Mouse (Mus musculus) cerebellum, adult 18-20 months (tissue): Measurements from ENCODE around the gene 4930568D16Rik.

Experiments used
- DNase-seq, 2 experiments: peaks; one replicate each; pipeline ENCODE4 v3.0.0; 2021

The 4930568D16Rik gene

GRCm38 (mm10) chr2:35338707-35339106 lies 28.8 kb downstream of the 4930568D16Rik start:
- DNase-seq, result no peak

- no peak for DNase-seq
Observed at GRCm38 (mm10) chr2:35338036-35338435, 29.5 kb downstream of the 4930568D16Rik start.

GRCm38 (mm10) chr2:35337419-35337818 lies 30.1 kb downstream of the 4930568D16Rik start:
- no peak for DNase-seq

GRCm38 (mm10) chr2:35336388-35337280 lies 30.9 kb downstream of the 4930568D16Rik start, which contains the start of gene Stom:
Stom (minus strand) TSS chr2:35336976.
- DNase-seq, result peak; percentile 99

DNA sequence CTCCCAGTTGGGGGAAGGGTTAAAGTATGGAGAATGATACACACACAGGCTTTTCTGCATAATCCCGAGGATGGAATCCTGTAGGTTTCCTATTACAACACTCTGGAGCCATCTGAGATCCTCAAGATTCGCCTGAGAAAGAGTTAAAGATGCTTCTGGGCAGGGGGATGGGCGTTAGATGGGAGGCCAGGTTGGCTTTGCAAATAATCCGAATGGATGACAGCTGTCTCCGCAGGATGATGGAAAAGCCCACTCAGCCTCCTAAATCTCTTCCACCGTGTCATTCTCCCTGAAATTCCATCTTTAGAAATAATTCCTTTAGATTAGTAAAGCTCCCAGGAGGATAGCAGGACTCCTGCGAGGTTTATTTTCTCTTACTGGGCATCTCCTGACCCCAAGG lies 31.9 kb downstream of the 4930568D16Rik start:
- DNase-seq, result no peak

GRCm38 (mm10) chr2:35333670-35334069 lies 33.9 kb downstream of the 4930568D16Rik start:
- DNase-seq, result no peak

DNA sequence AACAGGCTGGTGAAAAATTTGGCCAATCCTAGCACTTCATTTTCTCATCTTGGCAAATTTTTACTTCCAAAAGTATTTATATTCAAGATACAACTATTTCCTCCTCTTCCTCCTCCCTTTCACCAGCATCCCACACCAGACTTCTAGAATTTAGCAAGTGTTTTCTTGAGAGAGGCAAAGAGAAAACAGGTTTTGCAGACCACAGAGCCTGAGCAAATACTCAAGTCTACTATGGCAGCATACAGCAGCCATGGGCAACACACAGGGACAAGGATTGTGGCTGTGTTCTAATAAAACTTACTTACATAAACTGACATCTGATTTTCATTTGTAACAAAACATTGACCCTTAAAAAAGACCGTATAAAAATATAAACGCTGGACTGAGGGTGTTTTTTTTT lies 36.3 kb downstream of the 4930568D16Rik start:
- no peak for DNase-seq

DNA sequence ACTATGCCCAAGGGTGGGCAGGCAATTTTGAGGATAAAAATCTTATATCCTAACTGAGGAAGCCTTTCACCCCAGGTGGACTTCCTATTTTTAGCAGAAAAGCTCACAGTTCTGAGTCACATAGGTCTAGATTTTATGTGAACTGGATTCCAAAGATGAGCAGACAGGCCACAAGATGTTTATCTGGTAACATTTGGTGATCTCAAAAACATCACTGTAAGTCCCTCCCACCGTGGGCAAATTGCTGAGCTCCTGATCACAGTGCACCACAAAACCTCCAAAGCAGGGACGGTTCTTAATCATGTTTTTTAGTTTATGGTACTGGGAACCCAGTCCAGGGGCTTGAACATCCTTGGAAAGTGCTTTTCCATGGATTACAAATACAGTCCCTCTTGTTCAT lies 38.5 kb downstream of the 4930568D16Rik start:
- DNase-seq, result no peak

GRCm38 (mm10) chr2:35328064-35328792 lies 39.3 kb downstream of the 4930568D16Rik start:
- peak; percentile 81 to 85 for DNase-seq

DNA sequence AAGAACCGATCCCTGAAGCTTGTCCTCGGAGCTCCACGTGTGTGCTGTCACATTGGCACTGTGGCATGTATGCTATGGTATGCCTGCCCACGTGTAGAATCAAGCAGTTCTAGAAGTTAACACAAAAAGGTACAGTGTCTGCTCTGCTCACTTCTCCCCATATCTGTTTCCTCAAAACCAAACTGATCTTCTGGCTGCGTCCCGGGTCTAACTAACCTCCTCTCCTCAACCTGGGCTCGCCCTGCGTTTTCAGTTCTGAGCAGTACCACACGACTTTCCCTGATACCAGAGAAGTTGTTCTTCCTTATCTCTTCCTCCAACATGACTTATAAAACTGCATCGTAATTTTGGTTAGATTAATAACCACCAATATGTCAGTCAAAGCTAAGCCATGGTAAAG lies 39.9 kb downstream of the 4930568D16Rik start:
- peak in 1 of 2 experiments; percentile 14 for DNase-seq

DNA sequence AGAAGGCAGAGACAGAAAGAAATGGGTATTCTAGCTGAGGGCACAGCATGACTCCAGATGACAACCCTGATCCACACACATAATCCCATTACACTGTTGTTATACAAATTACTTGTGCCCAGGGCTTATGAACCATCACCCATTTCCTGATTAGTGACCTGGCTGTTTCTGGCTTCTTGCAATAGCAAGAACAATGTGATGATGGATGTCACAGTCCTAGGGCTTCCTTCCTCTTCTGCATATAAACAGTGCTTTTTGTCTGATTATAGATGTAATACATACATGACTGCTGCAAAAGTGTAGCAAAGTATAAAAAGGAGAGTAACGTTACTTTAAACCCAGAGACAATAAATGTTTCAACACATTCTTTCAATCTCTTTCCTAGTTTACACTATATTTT lies 40.6 kb downstream of the 4930568D16Rik start:
- DNase-seq, result no peak

DNA sequence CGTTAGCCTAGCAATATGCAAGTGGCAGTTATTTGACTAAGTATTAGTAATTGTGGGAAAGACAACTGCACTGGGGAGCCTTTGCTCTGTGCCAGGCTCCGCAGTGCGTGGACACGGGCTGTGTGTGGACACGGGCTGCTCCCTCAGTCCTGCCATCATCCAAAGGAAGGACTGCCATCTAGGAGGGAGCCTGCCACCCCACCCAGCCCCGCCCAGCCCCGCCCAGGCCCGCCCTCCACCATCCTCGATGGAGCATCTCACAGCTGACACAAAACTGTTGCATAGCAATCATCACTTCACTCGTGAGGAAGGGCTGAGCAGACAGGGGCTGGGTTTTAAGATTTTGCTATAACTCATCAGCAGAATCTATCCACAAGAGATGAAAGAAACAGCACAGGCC lies 41.6 kb downstream of the 4930568D16Rik start:
- DNase-seq, result no peak

DNA sequence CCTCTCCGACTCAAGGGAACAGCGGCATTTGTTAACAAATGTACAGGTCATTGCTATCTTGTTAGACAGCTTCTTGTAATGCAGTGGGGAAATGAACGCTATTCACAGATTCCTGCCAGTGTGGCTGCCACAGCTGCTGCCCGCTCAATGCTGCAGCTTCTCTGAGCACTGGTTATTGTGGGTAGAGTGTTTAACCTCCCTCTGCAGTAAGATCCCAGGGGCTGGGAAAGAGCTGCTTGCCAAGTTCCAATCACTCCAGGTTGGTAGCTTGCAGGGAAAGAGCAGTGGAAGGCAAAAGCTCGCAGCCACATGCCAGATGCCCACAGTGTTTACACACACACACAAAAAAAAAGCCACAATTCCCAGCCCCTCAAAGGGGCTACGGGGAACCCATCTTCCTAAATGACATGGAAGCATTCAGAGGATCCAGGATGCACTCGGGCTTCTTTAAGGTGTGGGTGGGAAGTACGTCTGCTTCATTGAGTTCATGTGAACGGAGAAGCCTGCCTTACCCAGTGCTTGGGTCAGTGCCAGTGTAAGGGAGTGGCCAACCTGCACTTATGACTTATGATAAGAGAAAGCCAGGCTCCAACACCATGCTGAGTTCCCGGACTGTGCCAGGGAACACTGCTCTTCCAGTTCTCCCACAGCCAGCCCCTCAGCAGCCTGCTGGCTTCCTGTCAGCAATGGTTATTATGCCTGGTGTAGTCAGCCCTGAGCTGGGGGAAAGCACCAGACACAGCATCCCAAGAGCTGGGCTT lies 44.9 kb downstream of the 4930568D16Rik start:
- DNase-seq, result peak; percentile 68 to 77

GRCm38 (mm10) chr2:35320399-35320798 lies 47.1 kb downstream of the 4930568D16Rik start:
- no peak for DNase-seq

- DNase-seq, result no peak
Observed at GRCm38 (mm10) chr2:35318405-35318804, 49.1 kb downstream of the 4930568D16Rik start.

- DNase-seq, result no peak
Observed at GRCm38 (mm10) chr2:35317604-35318003, 49.9 kb downstream of the 4930568D16Rik start.

GRCm38 (mm10) chr2:35314300-35314699 lies 53.2 kb downstream of the 4930568D16Rik start:
- no peak for DNase-seq

DNA sequence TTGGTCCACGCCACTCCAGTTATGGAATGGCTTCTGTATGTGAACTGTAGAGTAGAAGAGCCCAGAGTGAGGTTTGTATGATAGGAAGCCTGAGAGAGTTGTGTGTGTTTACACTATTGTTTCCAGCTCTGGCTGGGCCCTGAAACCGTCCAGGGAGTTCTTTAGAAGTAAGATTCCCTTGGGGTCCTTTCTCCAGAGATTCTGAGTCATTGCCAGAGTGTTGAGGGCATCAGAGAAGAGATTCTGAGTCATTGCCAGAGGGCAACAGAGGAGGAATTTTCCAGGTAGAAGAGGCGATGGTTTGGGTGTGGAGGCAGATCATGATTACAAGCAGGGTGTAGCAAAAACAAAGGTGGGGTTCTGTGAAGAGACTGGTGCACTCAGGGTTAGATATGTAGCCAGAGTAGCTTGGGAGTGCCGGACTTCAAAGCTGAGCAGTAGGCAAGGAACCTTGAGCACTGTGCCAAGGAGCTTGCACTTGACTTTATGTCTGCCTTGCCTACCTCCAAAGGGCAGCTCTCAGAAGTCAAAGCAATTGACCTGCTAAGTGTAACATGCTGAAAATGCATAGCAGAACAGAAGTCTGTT lies 57.5 kb downstream of the 4930568D16Rik start:
- DNase-seq, result no peak

DNA sequence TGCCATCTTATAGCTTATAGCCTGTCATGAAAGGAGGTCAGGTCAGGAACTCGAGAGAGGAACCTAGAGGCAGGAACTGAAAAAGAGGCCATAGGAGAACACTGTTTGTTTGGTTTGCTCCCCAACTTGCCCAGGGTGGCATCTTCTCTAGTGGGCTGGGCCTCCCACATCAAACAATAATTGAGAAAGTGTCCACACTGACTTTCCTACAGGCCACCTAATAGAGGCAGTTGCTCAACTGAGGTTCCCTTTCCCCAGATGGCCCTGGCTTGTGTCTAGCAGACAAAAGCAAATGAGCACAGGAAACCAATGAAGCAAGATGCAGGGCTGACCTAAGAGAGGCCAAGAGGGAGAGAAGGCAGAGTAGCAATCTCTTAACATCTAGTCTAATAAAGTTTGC lies 59.4 kb downstream of the 4930568D16Rik start:
- DNase-seq, result no peak
